Mouse (Mus musculus) ovary, adult 18-20 months (tissue): ENCODE measurements around the gene Garnl3.

ENCODE experiments used
- DNase-seq: peaks from one replicate; pipeline ENCODE4 v3.0.0; 2022; ENCODE audit warnings: low spot score, mixed read lengths

The Garnl3 gene

DNA sequence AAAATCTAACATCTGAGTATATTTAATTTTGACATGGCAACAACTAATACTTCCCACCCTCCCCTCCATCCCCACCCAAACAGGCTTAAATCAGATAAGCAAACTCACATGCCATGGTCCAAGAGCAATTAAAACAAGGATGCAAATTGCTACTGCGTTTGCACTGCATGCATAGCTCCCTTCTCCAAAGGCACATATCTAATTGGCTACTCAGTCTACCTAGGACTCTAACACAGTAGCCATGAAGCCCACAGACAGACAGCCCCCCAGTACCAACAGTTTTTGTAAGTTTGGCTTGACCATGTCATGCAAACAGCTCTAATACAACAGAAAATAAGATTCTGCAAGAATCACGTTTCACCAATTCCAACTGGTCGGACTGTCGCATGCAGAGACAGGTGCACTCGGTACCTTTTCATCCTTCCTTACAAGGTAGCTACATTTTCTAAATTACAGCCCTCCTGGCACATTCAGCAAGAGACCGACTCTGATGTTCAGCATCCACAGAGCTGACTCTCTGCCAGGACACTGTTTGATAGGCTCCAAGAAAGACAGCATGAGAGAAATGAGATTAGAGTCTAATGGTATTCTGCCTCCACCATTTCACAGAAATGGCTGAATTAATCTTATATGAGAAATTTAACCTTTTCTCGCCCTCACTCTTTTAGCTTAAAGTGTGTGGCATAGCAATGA lies 44.6 kb downstream of the Garnl3 start:
- no peak for DNase-seq

DNA sequence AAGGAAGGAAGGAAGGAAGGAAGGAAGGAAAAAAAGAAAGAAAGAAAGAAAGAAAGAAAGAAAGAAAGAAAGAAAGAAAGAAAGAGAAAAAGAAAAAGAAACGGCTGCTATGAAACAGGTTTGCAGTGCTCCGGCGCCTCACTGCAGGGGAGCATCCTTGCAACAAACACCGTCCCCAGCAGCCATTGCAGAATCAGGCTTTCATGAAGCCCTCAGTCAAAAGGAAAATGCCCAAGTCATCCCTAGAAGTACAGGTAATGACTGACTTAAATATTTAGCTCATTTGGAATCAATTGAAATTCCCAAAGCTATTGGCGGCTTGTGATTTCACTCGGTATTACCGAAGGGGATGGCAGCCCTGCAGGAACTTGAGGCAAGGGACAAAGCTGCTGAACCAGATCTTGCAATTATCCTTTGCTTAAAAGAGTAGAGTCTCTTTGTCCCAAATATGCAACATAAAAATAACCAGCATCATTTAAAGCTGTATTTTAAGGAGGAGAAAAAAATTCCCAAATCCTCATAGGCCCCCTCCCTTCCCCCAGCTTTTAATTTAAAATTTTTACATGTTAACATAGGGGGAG lies 45.3 kb downstream of the Garnl3 start:
- no peak for DNase-seq

DNA sequence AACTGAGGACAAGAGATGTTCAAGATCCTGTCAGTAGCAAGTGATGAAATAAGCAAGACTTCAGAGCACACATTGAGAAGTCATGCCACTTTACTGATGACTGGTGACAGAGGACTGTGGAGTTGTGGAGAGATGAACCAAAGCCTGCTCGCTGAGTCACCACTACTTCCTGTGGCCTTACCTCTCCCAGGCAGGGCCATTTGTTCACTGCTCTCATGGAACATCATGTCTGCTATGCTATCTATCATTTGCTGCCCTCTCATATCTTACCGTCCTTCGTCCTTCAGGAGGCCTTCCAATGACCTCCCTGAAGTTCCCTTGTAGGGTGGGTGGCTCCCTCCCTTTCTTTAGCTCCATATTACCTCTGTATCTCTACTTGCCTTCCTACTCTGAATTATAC lies 47.2 kb downstream of the Garnl3 start:
- no peak for DNase-seq

DNA sequence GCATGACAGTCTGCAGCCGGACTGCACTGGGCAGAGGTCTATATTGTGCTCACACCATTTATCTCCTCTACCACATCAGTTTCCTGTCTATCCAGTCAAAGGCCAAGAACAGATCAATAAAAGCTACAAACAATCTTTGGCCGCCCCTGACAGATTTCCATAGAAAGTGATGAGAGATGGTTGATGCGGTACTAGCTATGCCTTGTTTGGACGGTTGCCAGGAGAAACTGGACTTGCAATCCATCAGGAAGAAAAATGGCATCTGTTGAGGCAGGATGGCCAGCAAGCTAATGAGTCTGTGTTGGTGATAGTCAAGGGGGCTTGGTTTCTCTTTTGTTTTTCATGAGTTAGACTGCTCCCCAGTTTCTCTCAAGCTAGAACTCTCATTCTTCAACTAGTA lies 51.3 kb downstream of the Garnl3 start:
- DNase-seq: no peak

- DNase-seq: no peak
Observed at GRCm38 (mm10) chr2:33077252-33077651, 54.2 kb downstream of the Garnl3 start.

DNA sequence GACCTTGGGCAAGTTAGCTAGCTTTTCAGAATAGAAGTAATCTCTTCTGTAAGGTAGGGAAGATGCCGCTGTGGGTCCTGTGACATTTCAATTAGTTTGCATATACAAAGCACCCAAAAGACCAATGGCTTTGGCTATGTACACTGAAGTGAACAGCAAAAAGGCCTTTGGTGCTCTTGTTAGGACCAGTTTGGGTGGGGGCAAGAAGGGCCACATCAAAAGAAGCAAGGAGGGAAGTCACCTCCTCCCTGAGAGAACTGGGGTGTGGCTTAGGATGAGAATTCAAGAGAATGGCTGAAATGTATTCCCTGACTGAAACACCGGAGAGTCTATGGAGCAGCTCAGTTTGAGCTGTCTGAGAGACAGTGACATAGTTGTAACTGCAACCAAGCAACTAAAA lies 56.5 kb downstream of the Garnl3 start:
- no peak for DNase-seq

DNA sequence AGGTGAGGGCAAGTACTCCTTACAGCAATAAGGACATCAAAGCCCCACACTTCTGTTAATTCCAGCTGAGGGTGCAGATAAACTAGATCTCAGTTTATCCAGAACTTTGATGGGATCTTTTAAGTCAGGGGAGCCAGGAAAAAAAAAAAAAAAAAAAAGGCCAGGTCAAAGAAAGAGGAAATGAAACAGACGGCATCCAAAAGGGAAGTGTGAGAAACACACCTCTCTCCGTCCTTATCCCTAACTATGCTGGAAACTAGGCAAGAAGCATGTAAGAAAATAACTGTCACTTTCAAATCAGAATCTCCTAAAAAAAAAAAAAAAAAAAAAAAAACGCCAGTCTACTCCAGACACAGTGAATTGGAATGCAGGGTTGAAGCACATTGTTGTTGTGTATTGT lies 57.3 kb downstream of the Garnl3 start:
- no peak for DNase-seq

- no peak for DNase-seq
Observed at GRCm38 (mm10) chr2:33072333-33072732, 59.1 kb downstream of the Garnl3 start.

GRCm38 (mm10) chr2:33065610-33066009 lies 65.8 kb downstream of the Garnl3 start:
- DNase-seq: no peak

GRCm38 (mm10) chr2:33062744-33063143 lies 68.7 kb downstream of the Garnl3 start:
- DNase-seq: no peak

DNA sequence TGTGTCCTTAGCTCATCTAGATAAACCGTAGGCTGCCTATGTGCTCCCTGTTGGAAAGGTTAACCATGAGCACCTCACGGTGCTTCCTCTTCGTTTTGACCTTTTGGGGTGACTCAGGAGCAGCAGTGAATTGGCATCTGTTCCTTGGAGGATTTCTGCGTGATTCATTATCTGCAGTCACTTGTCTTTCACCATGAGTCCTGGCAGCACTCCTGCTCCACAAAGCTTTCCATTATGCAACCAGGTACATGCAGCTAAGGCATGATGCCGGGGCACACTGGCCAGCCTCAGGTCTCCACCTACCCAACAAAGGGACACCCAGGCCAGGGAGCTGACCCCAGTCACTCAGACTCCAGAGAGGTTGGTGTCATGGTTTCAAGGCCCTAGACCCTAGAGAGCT lies 72.5 kb downstream of the Garnl3 start:
- no peak for DNase-seq

DNA sequence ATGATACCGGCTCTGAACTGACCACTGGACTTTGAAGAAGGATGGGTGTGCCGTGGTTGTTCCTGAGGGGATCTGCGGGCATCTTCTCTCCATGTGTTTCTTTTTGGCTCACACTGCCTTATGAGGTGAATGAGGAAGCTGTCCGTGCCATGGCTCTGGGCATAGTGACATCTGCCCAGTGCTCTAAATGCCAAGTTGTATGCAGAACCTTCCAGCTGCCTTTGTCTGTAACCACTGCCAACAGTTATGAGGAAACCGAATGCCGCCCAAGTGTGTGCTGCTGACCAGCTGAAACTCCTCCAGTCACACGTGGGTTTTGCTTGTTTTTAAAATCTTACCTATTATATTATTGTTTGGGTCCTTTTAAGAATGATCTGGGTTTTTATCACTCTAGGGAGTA lies 73.9 kb downstream of the Garnl3 start:
- DNase-seq: no peak

DNA sequence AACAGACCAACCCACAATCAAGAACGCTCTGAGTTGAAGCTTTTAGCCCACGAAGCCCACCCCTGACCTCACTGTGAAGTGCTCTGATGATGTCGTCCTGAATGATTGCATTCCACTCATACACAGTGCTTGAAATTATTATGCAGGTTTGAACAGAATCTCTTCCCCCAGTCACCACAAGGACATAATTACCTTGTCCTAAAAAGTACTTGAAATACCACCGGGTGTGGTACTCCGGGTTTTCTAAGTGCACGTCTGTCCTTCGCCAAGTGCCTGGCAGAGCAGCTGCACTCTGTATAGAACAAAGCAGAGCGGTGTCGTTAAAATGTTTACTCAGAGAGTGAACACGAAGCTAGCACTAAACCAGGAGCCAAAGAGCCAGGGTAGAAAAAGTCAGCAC lies 77.5 kb downstream of the Garnl3 start:
- no peak for DNase-seq

GRCm38 (mm10) chr2:33047360-33047759 lies 84.1 kb downstream of the Garnl3 start:
- DNase-seq: no peak

DNA sequence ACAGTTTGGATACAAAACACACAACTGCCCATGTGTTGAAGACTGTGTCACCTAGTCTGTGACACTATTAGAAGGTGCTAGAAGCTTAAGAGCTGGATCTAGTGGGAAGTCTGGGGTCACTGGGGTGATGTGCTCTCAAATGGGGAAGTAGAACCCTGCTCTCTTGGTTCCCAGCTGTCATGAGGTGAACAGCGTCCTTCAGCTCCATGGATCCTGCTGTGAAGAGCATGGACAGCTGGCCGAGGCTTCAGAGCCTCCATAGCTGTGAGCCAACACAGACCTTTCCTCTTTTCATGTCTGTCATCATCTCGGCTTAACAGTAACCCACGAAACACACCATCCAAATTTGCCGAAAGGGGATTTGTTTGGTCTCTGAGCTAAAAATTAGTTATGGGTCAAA lies 84.5 kb downstream of the Garnl3 start:
- DNase-seq: no peak

DNA sequence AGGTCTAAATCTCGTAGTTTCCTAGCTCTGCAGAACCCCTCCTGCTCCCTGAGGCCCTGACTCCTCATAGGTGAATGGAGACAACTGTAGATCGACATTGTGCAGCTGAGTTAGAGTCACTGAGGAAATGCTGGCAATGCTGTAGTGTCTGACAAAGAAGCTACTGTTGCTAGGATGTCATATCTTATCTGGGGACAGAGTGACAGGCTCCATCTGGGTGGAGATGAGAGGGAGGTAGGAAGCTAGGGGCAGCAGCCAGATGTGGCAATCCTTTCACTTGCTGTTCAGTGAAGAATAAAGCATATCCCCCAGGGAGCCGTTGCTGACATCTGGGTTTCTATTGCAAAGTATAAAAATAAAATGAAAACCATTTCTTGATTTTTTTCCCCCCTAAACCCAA lies 85.6 kb downstream of the Garnl3 start:
- DNase-seq: no peak

DNA sequence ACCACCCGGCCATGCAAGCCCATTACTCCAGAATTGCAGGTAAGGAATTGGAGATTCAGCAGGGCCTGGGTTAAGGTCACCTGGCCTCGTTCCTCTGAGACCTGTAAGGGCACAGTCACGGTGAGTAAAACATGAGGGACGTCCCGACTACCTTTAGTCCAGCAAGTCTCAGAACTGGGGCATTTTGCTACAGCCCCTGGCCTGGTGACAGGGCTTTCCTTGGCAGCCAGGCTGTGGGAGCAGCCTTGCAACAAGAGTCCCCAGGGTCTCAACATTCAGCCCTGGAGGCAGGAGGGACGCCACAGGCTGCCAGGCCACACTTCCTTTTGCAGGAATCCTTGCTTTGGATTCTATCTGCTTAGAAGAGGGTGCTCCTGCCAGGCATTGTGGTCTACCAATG lies 88.7 kb downstream of the Garnl3 start:
- DNase-seq: no peak

DNA sequence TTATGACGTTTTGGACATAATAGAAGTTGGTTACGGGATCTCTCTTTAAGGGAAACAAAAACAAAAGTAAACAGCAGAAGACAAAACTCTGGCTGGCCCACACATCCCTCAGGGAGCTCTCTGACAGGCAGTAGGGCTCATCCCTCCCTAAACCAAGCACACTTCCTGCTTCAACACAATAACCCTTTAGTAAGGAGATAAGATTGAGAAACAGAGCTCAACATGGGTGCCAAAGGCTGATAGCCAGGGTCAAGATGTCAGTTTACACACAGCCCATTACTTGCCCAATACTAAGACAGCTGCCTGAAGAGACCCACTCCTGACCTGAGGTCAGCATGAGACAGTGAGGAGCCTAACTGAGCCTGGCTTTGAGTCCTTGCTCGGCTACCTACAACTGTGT lies 89.9 kb downstream of the Garnl3 start:
- no peak for DNase-seq

- DNase-seq: no peak
Observed at GRCm38 (mm10) chr2:33037429-33037828, 94.0 kb downstream of the Garnl3 start.

GRCm38 (mm10) chr2:33035297-33035696 lies 96.2 kb downstream of the Garnl3 start:
- DNase-seq: no peak

DNA sequence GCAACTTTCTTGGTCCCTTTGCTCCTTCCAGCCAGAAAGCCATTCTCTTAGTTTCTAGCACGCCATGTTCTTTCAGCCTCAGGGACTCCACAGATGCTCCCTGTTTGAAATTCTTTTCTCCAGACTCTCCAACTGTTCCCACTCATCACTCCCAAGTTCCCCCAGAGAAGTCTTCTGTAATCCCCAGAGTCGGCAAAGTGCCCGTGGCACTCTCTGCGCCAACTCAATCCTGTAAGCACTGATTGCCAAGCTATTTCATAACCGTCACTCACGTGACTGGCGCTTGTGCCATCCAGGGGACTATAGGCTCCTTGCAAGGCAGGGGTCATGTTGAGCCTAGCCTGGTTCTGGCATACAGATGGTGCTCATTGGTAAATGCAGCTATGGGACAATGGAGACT lies 98.2 kb downstream of the Garnl3 start:
- no peak for DNase-seq

DNA sequence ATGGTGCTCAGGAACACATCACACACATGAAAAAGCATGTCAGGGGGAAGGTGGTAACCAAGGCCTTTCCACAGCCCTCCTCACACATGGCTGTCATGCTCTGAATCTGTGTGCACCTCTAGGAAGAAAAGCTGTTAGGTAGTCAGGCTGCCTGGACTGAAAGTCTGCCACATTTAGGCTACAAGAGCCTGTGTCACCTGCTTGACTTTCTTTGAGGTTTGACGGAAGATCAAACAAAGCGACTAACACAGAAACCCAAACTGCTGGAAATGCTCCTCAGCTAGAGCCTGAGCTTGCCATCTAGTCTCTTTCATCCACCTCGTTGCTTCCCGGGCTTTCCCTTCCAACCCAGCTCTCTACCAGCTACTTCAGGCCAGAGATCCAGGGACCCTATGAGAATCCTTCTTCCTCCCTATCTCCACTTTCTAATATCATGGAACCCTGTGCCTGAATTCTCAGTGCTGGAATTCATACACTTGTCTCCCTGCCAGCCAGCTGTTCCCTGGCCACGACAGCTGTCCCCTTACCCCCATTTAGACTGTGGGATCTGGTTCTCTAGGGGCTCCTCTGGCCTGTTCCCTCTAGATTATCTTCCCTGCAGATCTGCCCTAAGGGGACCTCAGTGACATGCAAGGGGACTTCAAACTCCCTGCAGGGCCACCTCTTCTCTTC lies 98.9 kb downstream of the Garnl3 start:
- DNase-seq: no peak

DNA sequence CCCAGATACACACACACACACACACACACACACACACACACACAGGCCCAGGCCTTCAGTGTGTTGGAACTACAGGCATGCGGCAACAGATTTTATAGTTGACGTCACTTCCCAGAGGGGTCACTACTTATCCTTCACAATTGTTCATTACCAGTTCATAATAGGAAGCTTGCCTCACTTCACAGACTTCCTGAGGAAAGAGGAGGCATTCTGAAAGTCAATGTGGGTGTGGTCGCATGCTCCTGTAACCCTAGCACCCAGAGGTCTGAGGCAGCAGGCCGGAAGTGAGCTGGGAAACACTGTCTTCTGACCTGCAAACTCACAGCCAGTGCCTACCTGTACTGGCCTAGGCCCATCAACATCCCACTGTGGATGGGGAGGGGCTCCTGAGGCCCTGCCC lies 106.4 kb downstream of the Garnl3 start:
- no peak for DNase-seq

GRCm38 (mm10) chr2:33024564-33024963 lies 106.9 kb downstream of the Garnl3 start:
- no peak for DNase-seq
